Mouse (Mus musculus): ENCODE data around the gene Ifitm2. TPM values are rescaled to one million over a fixed set of nuclear protein-coding genes. Genes with fewer than 3 reads are reported as not detected.

The Ifitm2 gene
- polyA plus RNA-seq, 1 experiment = 296 TPM

DNA sequence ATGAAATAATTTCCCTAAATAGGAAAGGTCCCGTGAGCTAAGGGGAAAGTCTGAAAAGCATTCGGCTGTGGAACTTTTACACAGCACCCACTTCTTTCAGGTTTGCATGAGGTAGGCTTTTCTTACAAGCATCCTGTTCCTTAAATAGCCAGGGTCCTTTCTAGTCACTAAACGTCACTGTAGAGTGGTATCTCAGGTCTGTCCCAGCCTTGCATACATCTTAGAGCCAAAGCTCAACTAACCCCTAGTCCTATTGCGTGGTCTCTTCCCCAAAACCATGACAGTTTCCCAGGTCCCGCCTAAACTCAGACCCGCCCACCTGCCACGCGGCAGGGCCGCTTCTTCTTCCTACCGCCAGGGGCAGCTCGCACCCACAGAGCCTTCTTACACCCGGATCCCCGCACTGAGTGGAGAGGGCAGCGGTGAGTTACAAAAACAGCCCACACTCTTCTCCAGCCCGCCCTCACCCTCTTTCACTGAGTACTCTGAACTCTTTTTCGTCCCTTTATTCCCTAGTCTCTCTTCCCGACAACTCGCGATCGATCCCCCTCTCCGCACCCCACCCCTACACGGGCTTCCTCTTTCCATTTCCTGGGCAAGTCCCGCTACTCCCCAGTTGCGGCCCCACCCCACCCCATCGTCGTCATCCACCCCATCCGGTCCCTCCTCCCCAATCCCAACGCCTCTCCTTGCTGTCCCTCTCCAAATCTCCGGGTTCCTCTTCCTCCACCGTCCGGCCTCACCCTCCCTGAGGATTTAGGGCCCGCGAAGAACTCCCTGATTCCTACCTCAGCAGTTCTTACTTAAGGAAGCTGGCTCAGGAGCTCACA is 14.3 kb downstream of the Ifitm2 start, which contains the start of gene Pgghg:
Gene Pgghg, plus strand, starts transcription at position 170 of the 830 bp plus-strand sequence.
- DNase-seq = peak; percentile 81
- Histone ChIP-seq H3K27me3 (ENCODE audit: control insufficient read depth, insufficient read depth, low read length) (no peaks in the 10 kb centered on the region), H3K36me3 (ENCODE audit: control insufficient read depth, insufficient read depth, low read length) (no peaks in the 10 kb centered on the region), H3K27ac (ENCODE audit: control insufficient read depth, insufficient read depth, low read length) (peak within 1 kb of the TSS; percentile 65), H3K4me1 (replicated peaks; ENCODE audit: control insufficient read depth, insufficient read depth, low read length) (peaks cover 22% of the 10 kb centered on the region), H3K4me3 (ENCODE audit: control insufficient read depth, insufficient read depth, low read length) (peak within 1 kb of the TSS; percentile 77)
- WGBS = 1% methylated on average over 33 of the region's 33 CpGs
- peak; percentile 97 for TF ChIP-seq CTCF (IDR thresholded peaks at IDR 0.05; ENCODE audit: borderline replicate concordance, control insufficient read depth, extremely low read depth, insufficient read depth, low read length, poor library complexity)
- TF ChIP-seq POLR2A (IDR thresholded peaks at IDR 0.05; ENCODE audit: control insufficient read depth, extremely low read depth, insufficient read depth, low read length, poor library complexity) = peak; percentile 50

DNA sequence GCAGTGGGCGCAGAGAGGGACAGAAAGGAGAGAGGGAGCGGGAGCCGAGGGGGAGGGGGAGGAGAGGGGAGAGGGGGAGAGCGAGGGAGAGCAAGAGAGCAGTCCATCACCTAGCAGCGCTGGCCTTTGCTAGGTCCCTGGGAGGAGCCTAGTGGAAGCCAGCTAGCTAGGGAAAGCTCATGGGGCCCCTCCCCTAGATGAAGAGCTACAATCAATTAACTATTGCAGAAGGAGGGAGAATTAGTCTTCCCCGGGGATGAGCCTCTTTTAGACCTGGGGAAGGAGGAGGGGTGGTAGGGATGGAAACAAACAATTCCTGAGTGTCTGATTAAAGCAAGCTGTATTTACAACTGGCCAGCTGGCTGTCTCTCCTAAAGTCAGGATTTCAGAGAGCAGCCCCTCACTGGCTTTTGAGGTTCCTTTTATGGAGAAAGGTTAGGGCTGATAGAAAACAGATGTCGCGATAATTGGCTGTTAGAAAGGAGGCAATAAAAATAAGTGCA is 16.1 kb downstream of the Ifitm2 start:
- H3K4me1 ChIP-seq (replicated peaks; ENCODE audit: control insufficient read depth, insufficient read depth, low read length) = peaks cover 12% of the 10 kb centered on the region
- no peak for TF ChIP-seq POLR2A (IDR thresholded peaks at IDR 0.05; ENCODE audit: control insufficient read depth, extremely low read depth, insufficient read depth, low read length, poor library complexity)
- TF ChIP-seq CTCF (IDR thresholded peaks at IDR 0.05; ENCODE audit: borderline replicate concordance, control insufficient read depth, extremely low read depth, insufficient read depth, low read length, poor library complexity) = no peak
- WGBS = 92% methylated on average over 8 of the region's 8 CpGs
- no peak overlapping the region for H3K4me3 ChIP-seq (ENCODE audit: control insufficient read depth, insufficient read depth, low read length)
- no peak overlapping the region for H3K27ac ChIP-seq (ENCODE audit: control insufficient read depth, insufficient read depth, low read length)
- no peaks in the 10 kb centered on the region for H3K36me3 ChIP-seq (ENCODE audit: control insufficient read depth, insufficient read depth, low read length)
- no peak for DNase-seq
- H3K27me3 ChIP-seq (ENCODE audit: control insufficient read depth, insufficient read depth, low read length) = no peaks in the 10 kb centered on the region

DNA sequence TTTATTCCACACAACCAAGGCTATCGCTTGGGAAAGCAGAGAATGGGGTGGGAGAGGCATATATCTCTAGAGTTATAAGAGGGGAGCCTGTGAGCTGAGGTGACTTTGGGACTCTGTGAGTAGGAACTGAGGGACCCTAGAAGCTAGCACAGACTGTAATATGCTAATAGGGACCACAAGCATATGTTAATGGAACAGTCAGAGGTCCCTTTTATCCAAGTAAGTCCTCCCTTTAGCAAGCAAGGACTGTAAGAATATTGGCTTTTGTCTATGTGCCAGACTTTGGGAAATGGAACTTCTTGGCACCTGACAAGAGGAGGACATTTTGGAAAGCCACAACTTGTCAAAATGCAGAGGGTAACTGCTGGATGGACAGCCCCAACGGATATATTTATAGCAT is 16.9 kb downstream of the Ifitm2 start:
- DNase-seq = no peak
- H3K27ac ChIP-seq (ENCODE audit: control insufficient read depth, insufficient read depth, low read length) = no peak overlapping the region
- no peak for TF ChIP-seq CTCF (IDR thresholded peaks at IDR 0.05; ENCODE audit: borderline replicate concordance, control insufficient read depth, extremely low read depth, insufficient read depth, low read length, poor library complexity)
- no peak for TF ChIP-seq POLR2A (IDR thresholded peaks at IDR 0.05; ENCODE audit: control insufficient read depth, extremely low read depth, insufficient read depth, low read length, poor library complexity)
- no peak overlapping the region for H3K4me3 ChIP-seq (ENCODE audit: control insufficient read depth, insufficient read depth, low read length)
- peaks cover 12% of the 10 kb centered on the region for H3K4me1 ChIP-seq (replicated peaks; ENCODE audit: control insufficient read depth, insufficient read depth, low read length)
- no peaks in the 10 kb centered on the region for H3K27me3 ChIP-seq (ENCODE audit: control insufficient read depth, insufficient read depth, low read length)
- 91% methylated on average over 2 of the region's 2 CpGs for WGBS
- no peaks in the 10 kb centered on the region for H3K36me3 ChIP-seq (ENCODE audit: control insufficient read depth, insufficient read depth, low read length)

DNA sequence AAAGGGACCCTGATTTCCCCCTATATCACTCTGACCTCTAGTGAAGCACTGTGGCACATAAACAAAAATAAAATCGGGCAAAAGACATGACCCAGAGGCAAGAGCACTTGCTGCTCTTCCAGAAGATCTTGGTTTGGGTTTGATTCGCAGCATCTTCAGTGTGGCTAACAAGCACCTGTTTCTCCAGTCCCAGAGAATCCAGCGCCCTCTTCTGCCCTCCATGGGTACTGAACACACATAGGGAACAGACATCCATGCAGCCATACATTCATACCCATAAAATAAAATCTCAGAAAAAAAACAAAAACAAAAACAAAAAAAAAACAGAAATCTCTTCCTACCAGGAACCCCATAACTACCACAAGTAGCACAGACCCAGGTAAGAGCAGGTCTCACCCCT is 17.4 kb downstream of the Ifitm2 start:
- no peak overlapping the region for H3K27ac ChIP-seq (ENCODE audit: control insufficient read depth, insufficient read depth, low read length)
- no peak for DNase-seq
- no peaks in the 10 kb centered on the region for H3K27me3 ChIP-seq (ENCODE audit: control insufficient read depth, insufficient read depth, low read length)
- H3K4me1 ChIP-seq (replicated peaks; ENCODE audit: control insufficient read depth, insufficient read depth, low read length) = peaks cover 12% of the 10 kb centered on the region
- H3K4me3 ChIP-seq (ENCODE audit: control insufficient read depth, insufficient read depth, low read length) = no peak overlapping the region
- TF ChIP-seq POLR2A (IDR thresholded peaks at IDR 0.05; ENCODE audit: control insufficient read depth, extremely low read depth, insufficient read depth, low read length, poor library complexity) (no peak), CTCF (IDR thresholded peaks at IDR 0.05; ENCODE audit: borderline replicate concordance, control insufficient read depth, extremely low read depth, insufficient read depth, low read length, poor library complexity) (no peak)
- no peaks in the 10 kb centered on the region for H3K36me3 ChIP-seq (ENCODE audit: control insufficient read depth, insufficient read depth, low read length)
- 56% methylated on average over 3 of the region's 3 CpGs for whole genome bisulfite sequencing

DNA sequence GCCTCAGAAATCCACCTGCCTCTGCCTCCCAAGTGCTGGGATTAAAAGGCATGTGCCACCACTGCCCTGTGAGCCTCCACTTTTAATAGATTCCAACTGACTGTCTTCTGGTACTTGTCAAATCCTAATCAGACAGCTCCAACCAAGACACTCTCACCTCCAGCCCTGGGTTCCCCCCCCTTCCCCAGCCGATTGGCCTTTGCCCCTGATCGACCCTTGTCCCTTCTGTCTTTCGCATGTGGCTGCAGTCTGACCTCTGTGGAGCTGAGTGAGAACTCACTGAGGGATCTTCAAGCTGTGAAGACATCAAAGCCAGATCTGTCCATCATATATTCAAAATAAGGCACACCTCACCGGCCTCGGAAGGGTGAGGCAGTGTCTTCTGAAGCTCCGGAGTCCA is 28.6 kb downstream of the Ifitm2 start:
- Histone ChIP-seq H3K4me3 (ENCODE audit: control insufficient read depth, insufficient read depth, low read length) (no peak overlapping the region), H3K4me1 (replicated peaks; ENCODE audit: control insufficient read depth, insufficient read depth, low read length) (peaks cover 6% of the 10 kb centered on the region), H3K27ac (ENCODE audit: control insufficient read depth, insufficient read depth, low read length) (no peak overlapping the region), H3K27me3 (ENCODE audit: control insufficient read depth, insufficient read depth, low read length) (peaks cover 2% of the 10 kb centered on the region; the same call in 1 of the 2 replicates), H3K36me3 (ENCODE audit: control insufficient read depth, insufficient read depth, low read length) (no peaks in the 10 kb centered on the region)
- 97% methylated on average over 6 of the region's 6 CpGs for WGBS
- DNase-seq = no peak
- no peak for TF ChIP-seq POLR2A (IDR thresholded peaks at IDR 0.05; ENCODE audit: control insufficient read depth, extremely low read depth, insufficient read depth, low read length, poor library complexity)

DNA sequence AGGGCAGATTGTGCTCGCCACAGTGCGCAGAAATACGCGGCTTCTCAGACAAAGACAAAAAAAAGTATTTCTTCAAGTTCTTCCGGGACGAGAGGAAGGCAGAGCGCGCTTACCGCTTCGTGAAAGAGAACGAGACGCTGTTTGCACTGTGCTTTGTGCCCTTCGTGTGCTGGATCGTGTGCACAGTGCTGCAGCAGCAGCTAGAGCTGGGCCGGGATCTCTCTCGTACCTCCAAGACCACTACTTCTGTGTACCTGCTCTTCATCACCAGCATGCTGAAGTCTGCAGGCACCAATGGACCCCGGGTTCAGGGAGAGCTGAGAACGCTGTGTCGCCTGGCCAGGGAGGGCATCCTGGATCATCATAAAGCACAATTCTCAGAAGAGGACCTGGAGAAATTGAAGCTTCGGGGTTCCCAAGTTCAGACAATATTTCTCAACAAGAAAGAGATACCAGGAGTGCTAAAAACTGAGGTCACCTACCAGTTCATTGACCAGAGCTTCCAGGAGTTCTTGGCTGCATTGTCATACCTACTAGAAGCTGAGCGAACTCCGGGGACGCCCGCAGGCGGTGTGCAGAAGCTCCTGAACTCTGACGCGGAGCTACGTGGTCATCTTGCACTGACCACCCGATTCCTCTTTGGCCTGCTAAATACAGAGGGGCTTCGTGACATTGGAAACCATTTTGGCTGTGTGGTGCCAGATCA is 32.6 kb downstream of the Ifitm2 start:
- WGBS = 24% methylated on average over 30 of the region's 30 CpGs
- DNase-seq = no peak
- H3K4me1 ChIP-seq (replicated peaks; ENCODE audit: control insufficient read depth, insufficient read depth, low read length) = peaks cover 9% of the 10 kb centered on the region
- no peaks in the 10 kb centered on the region for H3K36me3 ChIP-seq (ENCODE audit: control insufficient read depth, insufficient read depth, low read length)
- H3K27me3 ChIP-seq (ENCODE audit: control insufficient read depth, insufficient read depth, low read length) = peaks cover 4% of the 10 kb centered on the region; the same call in 1 of the 2 replicates
- peak overlapping the region; percentile 25 for H3K4me3 ChIP-seq (ENCODE audit: control insufficient read depth, insufficient read depth, low read length)
- no peak for TF ChIP-seq CTCF (IDR thresholded peaks at IDR 0.05; ENCODE audit: borderline replicate concordance, control insufficient read depth, extremely low read depth, insufficient read depth, low read length, poor library complexity)
- no peak for TF ChIP-seq POLR2A (IDR thresholded peaks at IDR 0.05; ENCODE audit: control insufficient read depth, extremely low read depth, insufficient read depth, low read length, poor library complexity)
- no peak overlapping the region for H3K27ac ChIP-seq (ENCODE audit: control insufficient read depth, insufficient read depth, low read length)

Measured in thymus, adult 2 months (tissue).